ENCODE assay signal across 12 mouse cellular contexts in genomic region chr9:22712743-22713142, GRCm38 (mm10).
DNase-seq lines count a peak whose midpoint lies in the region; ATAC-seq and TF ChIP-seq lines count a peak whose summit lies in the region.
"Had no signal": no experiment of that assay in that cellular context is flagged by ENCODE, and none has a peak within 500 bp of the region (broad histone marks: within the 10 kb centered on the region; RNA-seq: fewer than 3 reads in every experiment).

No protein-coding gene starts in this region.

- H3K4me2 ChIP-seq in heart, embryonic 14.5 days (ENCODE audit: low read length) = no peak overlapping the region
- no peak overlapping the region for H3K4me2 ChIP-seq in midbrain, embryonic 11.5 days
- H3K4me2 ChIP-seq in midbrain, embryonic 14.5 days (ENCODE audit: low read length) = no peak overlapping the region
- H3K4me2 ChIP-seq: embryonic facial prominence, embryonic 13.5 days had no signal

- H3K9me3 ChIP-seq in heart, embryonic 14.5 days (ENCODE audit: control insufficient read depth, low read length) = no peaks in the 10 kb centered on the region
- no peaks in the 10 kb centered on the region for H3K9me3 ChIP-seq in midbrain, embryonic 11.5 days (ENCODE audit: control insufficient read depth, low read length)
- no peaks in the 10 kb centered on the region for H3K9me3 ChIP-seq in midbrain, embryonic 14.5 days (ENCODE audit: control insufficient read depth, low read length)
- H3K9me3 ChIP-seq in embryonic facial prominence, embryonic 10.5 days = no peaks in the 10 kb centered on the region
- H3K9me3 ChIP-seq: embryonic facial prominence, embryonic 13.5 days; midbrain, embryonic 10.5 days had no signal

- no peak for TF ChIP-seq CTCF in heart, adult 2 months (IDR thresholded peaks at IDR 0.05)

- intact Hi-C loops in heart, adult 2 months (cut with DNase I) = loop anchor here (10.0 kb wide), 2 partner anchors 112 to 302 kb away; no protein-coding TSS in a partner anchor

- no peak for TF ChIP-seq POLR2A in heart, adult 2 months (IDR thresholded peaks at IDR 0.05; ENCODE audit: insufficient read depth, low read depth, low read length)

- WGBS in heart, embryonic 14.5 days = 30% methylated on average over 3 of the region's 3 CpGs
- 48% methylated on average over 3 of the region's 3 CpGs for WGBS in heart, adult 2 months
- 80% methylated on average over 3 of the region's 3 CpGs for WGBS in midbrain, embryonic 11.5 days
- 73% methylated on average over 3 of the region's 3 CpGs for WGBS in midbrain, embryonic 14.5 days
- 77% methylated on average over 3 of the region's 3 CpGs for WGBS in embryonic facial prominence, embryonic 10.5 days

- no peak overlapping the region for H3K9ac ChIP-seq in heart, embryonic 14.5 days (ENCODE audit: low read length)
- H3K9ac ChIP-seq in heart, adult 2 months (ENCODE audit: low read depth, low read length) = no peak overlapping the region
- H3K9ac ChIP-seq in midbrain, embryonic 11.5 days (ENCODE audit: low read length) = no peak overlapping the region
- H3K9ac ChIP-seq in midbrain, embryonic 14.5 days (replicated peaks; ENCODE audit: low read length) = no peak overlapping the region
- H3K9ac ChIP-seq: embryonic facial prominence, embryonic 13.5 days had no signal

- TF ChIP-seq EP300 in heart, adult 2 months (IDR thresholded peaks at IDR 0.05; ENCODE audit: insufficient read depth, low read depth, low read length) = no peak

- H3K27ac ChIP-seq in heart, embryonic 14.5 days (replicated peaks in 1 of 2; ENCODE audit: control insufficient read depth in 1 of 2, insufficient read depth in 1 of 2, low read depth in 2 of 2, low read length in 2 of 2) = no peak overlapping the region
- H3K27ac ChIP-seq in heart, adult 2 months = no peak overlapping the region
- no peak overlapping the region for H3K27ac ChIP-seq in midbrain, embryonic 11.5 days (ENCODE audit: low read depth, low read length)
- no peak overlapping the region for H3K27ac ChIP-seq in midbrain, embryonic 14.5 days (replicated peaks; ENCODE audit: low read depth, low read length)
- H3K27ac ChIP-seq in embryonic facial prominence, embryonic 10.5 days (replicated peaks) = 0 out of 2 replicates have a peak overlapping the region, but pooled peaks have one; percentile 14
- H3K27ac ChIP-seq: embryonic facial prominence, embryonic 13.5 days; gastrocnemius, adult 2 months; midbrain, embryonic 10.5 days had no signal

- ATAC-seq in heart, embryonic 14.5 days (ENCODE audit: insufficient number of reproducible peaks, insufficient read depth, low FRiP score, low read depth) = peak; percentile 50; the same call in 1 of the 2 replicates
- ATAC-seq in midbrain, embryonic 11.5 days (ENCODE audit: low FRiP score) = 0 out of 2 replicates have a peak, but pooled peaks have one; percentile 25
- no peak for ATAC-seq in midbrain, embryonic 14.5 days (ENCODE audit: low FRiP score, low TSS enrichment)

- DNase-seq in heart, adult 2 months = no peak
- peak; percentile 16 for DNase-seq in kidney, postnatal 10 days
- DNase-seq in kidney, postnatal 25 days = no peak
- DNase-seq in midbrain, embryonic 11.5 days (ENCODE audit: low spot score, missing footprints) = no peak
- no peak for DNase-seq in midbrain, embryonic 14.5 days
- DNase-seq in embryonic facial prominence, embryonic 10.5 days (ENCODE audit: low spot score) = no peak
- no peak for DNase-seq in neural tube, embryonic 10.5 days (ENCODE audit: extremely low spot score, low spot score)
- DNase-seq: cerebellum, adult 8-10 months had no signal

- peaks cover 3 to 4% of the 10 kb centered on the region in 2 experiments; a peak in 3 of 4 replicates for H3K4me1 ChIP-seq in heart, embryonic 14.5 days (ENCODE audit: control insufficient read depth in 2 of 2, insufficient read depth in 2 of 2, low read length in 2 of 2)
- H3K4me1 ChIP-seq in heart, adult 2 months (ENCODE audit: control insufficient read depth, insufficient read depth, low read length) = peaks cover 3% of the 10 kb centered on the region
- H3K4me1 ChIP-seq in midbrain, embryonic 11.5 days (ENCODE audit: control insufficient read depth, insufficient read depth, low read length) = no peaks in the 10 kb centered on the region
- no peaks in the 10 kb centered on the region for H3K4me1 ChIP-seq in midbrain, embryonic 14.5 days (ENCODE audit: control insufficient read depth, insufficient read depth, low read length)
- H3K4me1 ChIP-seq in embryonic facial prominence, embryonic 10.5 days = peaks cover 17% of the 10 kb centered on the region

- no peaks in the 10 kb centered on the region for H3K79me2 ChIP-seq in heart, adult 2 months (replicated peaks; ENCODE audit: control insufficient read depth, insufficient read depth, low read length)

- no peaks in the 10 kb centered on the region for H3K27me3 ChIP-seq in heart, embryonic 14.5 days (ENCODE audit: control insufficient read depth, insufficient read depth, low read length)
- H3K27me3 ChIP-seq in heart, adult 2 months (ENCODE audit: control insufficient read depth, insufficient read depth, low read length) = no peaks in the 10 kb centered on the region
- no peaks in the 10 kb centered on the region for H3K27me3 ChIP-seq in midbrain, embryonic 11.5 days (ENCODE audit: control insufficient read depth, insufficient read depth, low read length)
- H3K27me3 ChIP-seq in midbrain, embryonic 14.5 days (ENCODE audit: control insufficient read depth, insufficient read depth, low read length) = no peaks in the 10 kb centered on the region
- no peaks in the 10 kb centered on the region for H3K27me3 ChIP-seq in embryonic facial prominence, embryonic 10.5 days (replicated peaks; ENCODE audit: low read depth, poor library complexity, severe bottlenecking)

- H3K36me3 ChIP-seq in heart, embryonic 14.5 days (ENCODE audit: control insufficient read depth, insufficient read depth, low read length) = no peaks in the 10 kb centered on the region
- no peaks in the 10 kb centered on the region for H3K36me3 ChIP-seq in heart, adult 2 months (ENCODE audit: control insufficient read depth, insufficient read depth, low read length)
- no peaks in the 10 kb centered on the region for H3K36me3 ChIP-seq in midbrain, embryonic 11.5 days (ENCODE audit: control insufficient read depth, insufficient read depth, low read length)
- H3K36me3 ChIP-seq in midbrain, embryonic 14.5 days (ENCODE audit: control insufficient read depth, insufficient read depth, low read length) = no peaks in the 10 kb centered on the region
- no peaks in the 10 kb centered on the region for H3K36me3 ChIP-seq in embryonic facial prominence, embryonic 10.5 days (replicated peaks)
- H3K36me3 ChIP-seq: embryonic facial prominence, embryonic 13.5 days; midbrain, embryonic 10.5 days had no signal

- no peak overlapping the region for H3K4me3 ChIP-seq in heart, embryonic 14.5 days (ENCODE audit: control insufficient read depth in 1 of 2, insufficient read depth in 1 of 2, low read depth in 1 of 2, low read length in 2 of 2)
- no peak overlapping the region for H3K4me3 ChIP-seq in heart, adult 2 months
- no peak overlapping the region for H3K4me3 ChIP-seq in midbrain, embryonic 11.5 days (ENCODE audit: low read depth, low read length)
- H3K4me3 ChIP-seq in midbrain, embryonic 14.5 days (replicated peaks; ENCODE audit: low read depth, low read length) = no peak overlapping the region
- H3K4me3 ChIP-seq in embryonic facial prominence, embryonic 10.5 days = no peak overlapping the region
- H3K4me3 ChIP-seq: embryonic facial prominence, embryonic 13.5 days; gastrocnemius, adult 2 months; midbrain, embryonic 10.5 days had no signal
